Mouse (Mus musculus) limb, embryonic 10.5 days (tissue): Measurements from ENCODE around the gene Golt1b. TPM values are rescaled to one million over a fixed set of nuclear protein-coding genes. Genes with fewer than 3 reads are reported as not detected.
A peak's percentile ranks its signal among the peaks of the same experiment; 100 is the strongest.

ENCODE experiments used
- DNase-seq: peaks from one replicate; pipeline ENCODE4 v3.0.0-alpha.2; 2017; ENCODE audit warnings: low spot score
- H3K27ac ChIP-seq: fragments of 300-500 bp; sonication (generic); 2 replicates; pipeline ENCODE4 v1.5.1; 2016; ENCODE audit warnings: mild to moderate bottlenecking
- H3K27me3 ChIP-seq: fragments of 300-500 bp; sonication (generic); 2 replicates; pipeline ENCODE4 v1.6.1; 2016; ENCODE audit warnings: low read depth, mild to moderate bottlenecking; ENCODE audit not compliant: poor library complexity, severe bottlenecking
- H3K36me3 ChIP-seq: fragments of 300-500 bp; sonication (generic); 2 replicates; pipeline ENCODE4 v1.6.1; 2016; ENCODE audit warnings: mild to moderate bottlenecking, moderate library complexity
- H3K4me1 ChIP-seq: fragments of 300-500 bp; sonication (generic); 2 replicates; pipeline ENCODE4 v1.6.1; 2016
- H3K4me3 ChIP-seq: fragments of 300-500 bp; sonication (generic); 2 replicates; pipeline ENCODE4 v1.5.1; 2016; ENCODE audit warnings: mild to moderate bottlenecking, moderate library complexity
- H3K9me3 ChIP-seq: fragments of 300-500 bp; sonication (generic); replicated peaks from 2 replicates; pipeline ENCODE4 v1.6.1; 2016; ENCODE audit warnings: mild to moderate bottlenecking
- WGBS: fragments of 180-500 bp; shearing (Covaris S2); methylation state at CpG from one replicate; pipeline ENCODE4 v1.1.7; 2016; 5-methylcytosine and 5-hydroxymethylcytosine counted together
- polyA plus RNA-seq: library from polyadenylated mRNA; unstranded; fragments of >200 nt; fragmentation: Nextera tagmentation; extraction: Ambion mirVana; gene quantifications from 2 replicates; pipeline ENCODE4 v1.2.1, GENCODE M21; 2016

Gene Golt1b
- polyA plus RNA-seq, 1 experiment from 2014 or later = 125 TPM

DNA sequence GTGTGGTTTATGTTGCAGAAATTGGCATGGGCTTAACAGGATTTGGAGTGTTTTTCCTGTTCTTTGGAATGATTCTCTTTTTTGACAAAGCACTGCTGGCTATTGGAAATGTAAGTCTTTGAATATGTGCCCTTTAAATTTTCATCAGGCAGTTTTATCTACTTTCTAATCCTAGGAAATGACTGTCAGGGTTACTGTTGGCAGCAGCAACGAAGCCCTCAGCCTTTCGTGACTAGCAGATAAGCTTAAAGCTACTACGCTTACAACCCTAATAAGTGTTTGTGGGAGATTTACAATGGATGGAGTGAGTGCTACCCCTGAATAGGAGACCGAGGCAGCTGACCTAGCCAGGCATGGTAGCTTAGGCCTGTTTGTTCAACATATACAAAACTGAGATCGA is 5.3 kb downstream of the Golt1b start:
- no peaks in the 10 kb centered on the region for H3K27me3 ChIP-seq
- H3K4me1 ChIP-seq = peaks cover 8% of the 10 kb centered on the region
- H3K9me3 ChIP-seq = no peaks in the 10 kb centered on the region
- WGBS = 84% methylated on average over 5 of the region's 5 CpGs
- no peak overlapping the region for H3K27ac ChIP-seq
- no peak for DNase-seq
- peaks cover 57% of the 10 kb centered on the region for H3K36me3 ChIP-seq
- H3K4me3 ChIP-seq = no peak overlapping the region

DNA sequence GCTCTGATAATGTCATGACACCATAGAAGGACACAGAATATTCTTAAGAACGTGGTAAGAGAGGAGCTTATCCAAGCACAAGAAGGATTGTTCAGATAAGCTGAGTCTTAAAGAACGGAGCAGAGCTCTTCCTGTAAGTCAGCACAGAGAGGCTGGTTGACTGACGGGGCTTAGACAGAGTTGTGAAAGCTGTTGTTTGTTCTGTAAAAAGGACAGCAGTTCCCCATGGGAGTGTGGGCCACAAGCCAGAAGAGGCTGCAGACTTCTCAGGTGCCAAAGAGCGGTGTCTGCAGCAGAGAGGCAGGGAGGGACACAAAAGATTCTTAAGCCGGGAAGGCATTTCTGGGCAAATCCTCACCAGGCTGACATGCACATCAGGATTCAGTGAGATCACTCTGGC is 7.6 kb downstream of the Golt1b start:
- Histone ChIP-seq H3K36me3 (peaks cover 59% of the 10 kb centered on the region), H3K4me1 (no peaks in the 10 kb centered on the region), H3K9me3 (no peaks in the 10 kb centered on the region), H3K4me3 (no peak overlapping the region), H3K27ac (no peak overlapping the region), H3K27me3 (no peaks in the 10 kb centered on the region)
- DNase-seq = no peak
- 91% methylated on average over 5 of the region's 5 CpGs for WGBS

DNA sequence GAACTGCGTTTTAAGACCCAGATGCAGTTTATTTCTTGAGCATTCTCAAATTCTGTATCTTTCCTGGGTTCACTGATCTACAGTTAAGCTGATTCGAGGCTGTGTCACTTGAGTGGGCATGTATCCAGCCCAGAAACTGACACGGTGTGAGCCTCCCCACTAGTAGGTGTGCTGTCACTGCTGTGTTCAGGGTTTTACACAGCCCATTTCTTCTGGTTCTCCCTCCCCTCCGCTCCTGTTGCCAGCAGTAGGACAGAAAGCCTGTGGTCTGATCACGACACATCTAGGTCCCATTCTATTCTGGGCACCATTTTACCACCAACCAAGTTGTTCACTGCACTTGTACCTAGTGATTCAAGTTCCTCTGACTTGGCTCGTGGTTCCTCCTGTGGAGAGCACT is 8.7 kb downstream of the Golt1b start:
- no peaks in the 10 kb centered on the region for H3K27me3 ChIP-seq
- no peak overlapping the region for H3K27ac ChIP-seq
- DNase-seq = no peak
- H3K9me3 ChIP-seq = no peaks in the 10 kb centered on the region
- WGBS = 93% methylated on average over 6 of the region's 6 CpGs
- no peak overlapping the region for H3K4me3 ChIP-seq
- peaks cover 58% of the 10 kb centered on the region for H3K36me3 ChIP-seq
- H3K4me1 ChIP-seq = no peaks in the 10 kb centered on the region

DNA sequence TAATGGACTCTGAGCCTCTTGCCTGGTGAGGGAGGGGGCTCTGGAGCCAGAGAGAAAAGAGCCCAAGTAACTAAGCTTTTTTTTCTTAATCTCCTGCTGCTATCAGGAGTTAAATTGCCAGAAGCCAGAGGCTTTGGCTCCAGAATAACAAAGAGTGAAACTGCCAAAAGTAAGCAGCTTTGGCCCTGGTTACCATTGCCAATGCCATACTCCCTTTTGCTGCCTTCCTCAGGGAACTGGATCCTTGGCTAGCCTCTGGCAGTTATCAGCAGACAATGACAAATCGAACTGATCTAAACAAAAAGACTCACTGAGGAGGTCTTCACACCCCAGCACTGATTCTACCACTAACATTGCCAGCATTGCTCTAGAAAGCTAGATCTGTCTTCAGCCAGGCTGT is 24.1 kb downstream of the Golt1b start:
- WGBS = 34% methylated on average over 1 of the region's 1 CpGs
- peaks cover 46% of the 10 kb centered on the region for H3K27me3 ChIP-seq

DNA sequence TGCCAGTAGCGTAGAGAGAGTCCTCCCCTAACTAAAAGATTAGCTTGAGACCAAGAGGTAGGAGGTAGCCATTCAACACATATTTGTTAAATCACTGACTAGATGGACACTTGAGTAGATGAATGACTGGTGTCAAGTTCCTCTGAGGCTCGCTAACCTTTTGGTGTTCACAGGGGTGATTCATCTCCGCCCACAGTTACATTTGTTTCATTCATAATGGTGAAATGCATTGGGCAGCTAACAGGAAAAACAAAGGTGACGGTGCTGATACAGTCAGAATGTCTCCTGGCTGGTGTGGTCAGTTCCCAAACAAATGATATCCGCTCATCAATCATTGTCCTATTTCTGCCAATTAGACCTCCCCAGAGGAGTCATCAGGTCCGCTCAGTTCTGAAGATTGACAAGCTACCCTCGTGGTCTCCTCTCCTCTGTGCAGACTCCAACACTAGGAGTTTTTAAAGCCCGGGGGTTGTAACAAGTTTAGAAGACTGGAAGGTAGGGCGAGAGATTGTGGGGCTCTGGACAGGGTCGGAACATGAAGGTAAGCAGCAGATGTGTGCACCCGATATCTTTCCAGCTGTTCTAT is 26.0 kb downstream of the Golt1b start, which contains the start of gene Spx:
Gene Spx (plus strand): TSS at position 536 of the 586 bp plus-strand sequence.
- DNase-seq = no peak
- H3K4me1 ChIP-seq = peaks cover 12% of the 10 kb centered on the region
- H3K27me3 ChIP-seq = peaks cover 50% of the 10 kb centered on the region
- no peak within 1 kb of the TSS for H3K27ac ChIP-seq
- peak within 1 kb of the TSS; percentile 50; the same call in 1 of the 2 replicates for H3K4me3 ChIP-seq
- 57% methylated on average over 11 of the region's 11 CpGs for WGBS
- H3K9me3 ChIP-seq = no peaks in the 10 kb centered on the region
- H3K36me3 ChIP-seq = no peaks in the 10 kb centered on the region

More for the DNA sequence above, 24.1 kb downstream of the Golt1b start:
- no peak overlapping the region for H3K27ac ChIP-seq
- H3K4me1 ChIP-seq = peaks cover 12% of the 10 kb centered on the region
- no peak overlapping the region for H3K4me3 ChIP-seq
- no peaks in the 10 kb centered on the region for H3K9me3 ChIP-seq
- H3K36me3 ChIP-seq = no peaks in the 10 kb centered on the region
- DNase-seq = no peak

DNA sequence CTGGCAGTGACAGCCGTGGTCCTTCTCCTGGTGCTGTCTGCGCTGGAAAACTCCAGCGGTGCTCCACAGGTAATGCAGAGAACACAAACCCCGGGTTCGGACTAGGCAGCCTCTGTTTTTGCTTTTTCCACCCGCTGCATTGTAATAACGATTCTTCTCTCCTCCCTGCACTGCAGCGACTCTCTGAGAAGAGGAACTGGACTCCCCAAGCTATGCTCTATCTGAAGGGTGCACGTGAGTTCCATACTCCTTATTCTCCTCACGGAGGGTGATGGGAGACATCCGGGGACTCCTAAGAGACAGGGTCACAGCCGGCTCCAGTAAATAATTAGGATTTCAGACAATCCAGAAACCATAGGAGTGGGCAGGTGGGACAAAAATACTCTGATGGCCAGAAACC is 26.8 kb downstream of the Golt1b start:
- peaks cover 12% of the 10 kb centered on the region for H3K4me1 ChIP-seq
- H3K27me3 ChIP-seq = peaks cover 50% of the 10 kb centered on the region
- no peaks in the 10 kb centered on the region for H3K9me3 ChIP-seq
- DNase-seq = no peak
- 9% methylated on average over 12 of the region's 12 CpGs for WGBS
- H3K27ac ChIP-seq = no peak overlapping the region
- no peaks in the 10 kb centered on the region for H3K36me3 ChIP-seq
- no peak overlapping the region for H3K4me3 ChIP-seq

DNA sequence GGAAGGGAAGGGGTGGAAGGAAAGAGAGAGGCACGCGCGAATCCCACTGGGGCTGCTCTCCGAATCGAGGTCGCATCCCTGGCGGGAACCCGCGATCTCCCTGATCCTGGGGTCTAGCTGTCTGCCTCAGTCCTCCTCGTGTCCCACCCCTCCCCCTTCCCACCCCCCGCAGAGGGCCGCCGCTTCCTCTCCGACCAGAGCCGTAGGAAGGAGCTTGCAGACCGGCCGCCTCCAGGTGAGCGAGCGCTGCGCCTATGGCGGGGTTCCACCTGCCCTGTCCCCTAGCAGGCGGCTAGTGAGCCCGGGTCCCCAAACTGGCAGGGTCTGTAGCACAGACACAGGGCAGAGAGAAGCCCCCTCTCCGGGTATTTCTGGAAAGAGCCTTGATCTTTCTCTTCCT is 27.6 kb downstream of the Golt1b start:
- Histone ChIP-seq H3K27ac (no peak overlapping the region), H3K27me3 (peaks cover 50% of the 10 kb centered on the region), H3K4me1 (peaks cover 12% of the 10 kb centered on the region), H3K4me3 (peak overlapping the region; percentile 50), H3K36me3 (no peaks in the 10 kb centered on the region), H3K9me3 (no peaks in the 10 kb centered on the region)
- 1% methylated on average over 24 of the region's 24 CpGs for WGBS
- peak; percentile 47 for DNase-seq

DNA sequence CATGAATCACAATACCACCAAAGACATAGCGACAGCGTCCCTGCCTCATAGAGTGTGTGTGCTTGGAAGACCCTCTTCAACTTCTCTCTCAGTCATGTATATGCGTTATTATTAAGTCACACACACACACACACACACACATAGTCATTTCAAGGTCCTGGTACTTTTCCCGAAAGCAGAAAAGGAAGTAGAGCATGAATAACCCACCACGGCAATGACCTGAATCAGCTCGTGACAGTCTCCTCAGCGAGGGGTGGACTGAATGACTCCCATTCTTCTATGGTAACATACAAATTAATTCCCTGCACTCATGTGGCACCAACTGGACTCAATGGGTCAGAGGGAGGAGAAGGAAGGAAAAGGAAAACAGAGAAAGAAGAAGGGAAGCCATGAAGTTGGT is 38.0 kb downstream of the Golt1b start:
- no peaks in the 10 kb centered on the region for H3K9me3 ChIP-seq
- 87% methylated on average over 7 of the region's 7 CpGs for WGBS
- no peak overlapping the region for H3K27ac ChIP-seq
- DNase-seq = no peak
- H3K27me3 ChIP-seq = no peaks in the 10 kb centered on the region
- H3K36me3 ChIP-seq = no peaks in the 10 kb centered on the region
- H3K4me1 ChIP-seq = no peaks in the 10 kb centered on the region
- H3K4me3 ChIP-seq = no peak overlapping the region

DNA sequence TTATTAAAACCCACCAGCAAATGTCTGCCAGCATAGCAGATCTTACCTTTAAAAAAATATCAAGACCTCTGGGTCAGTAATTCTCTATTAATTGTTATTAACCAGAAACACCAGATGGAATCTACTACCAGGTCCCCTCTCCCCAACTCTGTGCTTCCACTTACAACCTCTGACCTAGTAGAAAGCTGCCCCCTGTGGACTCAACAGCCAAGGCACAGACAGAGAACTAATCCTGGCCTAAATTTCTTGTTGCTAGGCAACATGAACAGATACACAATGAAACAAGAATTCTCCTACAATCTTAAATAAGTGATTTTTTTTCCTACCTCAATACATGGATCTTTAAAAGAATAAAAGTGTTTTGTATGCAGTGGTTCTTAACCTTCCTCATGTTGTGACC is 42.1 kb downstream of the Golt1b start:
- H3K4me3 ChIP-seq = no peak overlapping the region
- no peak for DNase-seq
- no peaks in the 10 kb centered on the region for H3K4me1 ChIP-seq
- no peaks in the 10 kb centered on the region for H3K9me3 ChIP-seq
- H3K36me3 ChIP-seq = no peaks in the 10 kb centered on the region
- H3K27ac ChIP-seq = no peak overlapping the region
- no peaks in the 10 kb centered on the region for H3K27me3 ChIP-seq

DNA sequence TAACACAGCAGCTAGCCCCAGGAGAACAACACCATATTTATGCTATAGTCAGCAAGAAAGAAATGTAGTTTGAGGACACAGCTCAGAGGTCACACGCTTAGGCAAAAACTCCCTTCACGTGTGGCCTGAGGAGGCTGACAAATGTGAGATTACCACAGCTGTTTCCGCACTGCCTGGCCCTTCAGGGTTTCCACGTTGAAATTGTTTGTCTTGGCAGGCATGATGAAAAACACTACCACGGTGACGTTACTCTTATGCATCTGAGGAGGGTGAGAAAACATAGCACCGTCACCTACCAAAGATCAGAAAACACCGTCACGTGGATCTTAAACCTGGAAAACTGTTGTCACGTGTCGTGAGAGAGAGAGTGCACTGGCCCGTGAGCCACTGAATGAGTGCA is 64.4 kb downstream of the Golt1b start:
- no peaks in the 10 kb centered on the region for H3K9me3 ChIP-seq
- 87% methylated on average over 12 of the region's 12 CpGs for WGBS
- H3K27ac ChIP-seq = no peak overlapping the region
- no peak for DNase-seq
- no peaks in the 10 kb centered on the region for H3K36me3 ChIP-seq
- no peak overlapping the region for H3K4me3 ChIP-seq
- no peaks in the 10 kb centered on the region for H3K27me3 ChIP-seq
- H3K4me1 ChIP-seq = no peaks in the 10 kb centered on the region

DNA sequence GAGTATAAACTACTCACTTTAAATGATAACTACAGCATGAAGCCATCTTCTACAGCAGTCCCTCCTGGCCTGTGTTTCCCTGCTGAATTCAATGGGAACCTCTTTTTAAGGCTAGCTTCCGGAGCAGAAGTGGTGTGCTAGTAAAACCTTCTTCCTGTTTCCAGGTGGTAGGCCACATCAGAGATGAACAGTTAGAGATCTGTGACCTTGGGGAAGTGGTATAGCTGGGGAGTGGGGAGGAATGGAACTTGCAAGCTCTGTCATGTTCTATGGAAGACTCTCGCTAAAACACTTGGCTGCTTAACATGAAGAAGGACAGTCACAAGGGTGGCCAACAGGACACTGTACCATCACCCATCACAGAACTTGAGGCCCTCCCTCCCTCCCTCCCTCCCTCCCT is 66.3 kb downstream of the Golt1b start:
- WGBS = 81% methylated on average over 2 of the region's 2 CpGs
- no peak for DNase-seq
- H3K27me3 ChIP-seq = no peaks in the 10 kb centered on the region

More for the DNA sequence above, 66.3 kb downstream of the Golt1b start:
- Histone ChIP-seq H3K4me1 (no peaks in the 10 kb centered on the region), H3K27ac (no peak overlapping the region), H3K36me3 (no peaks in the 10 kb centered on the region), H3K4me3 (no peak overlapping the region), H3K9me3 (no peaks in the 10 kb centered on the region)

Other genes with a start within 250 kb of the Golt1b start
- not detected in 2 replicates for gene Slco1a6, start 178.7 kb upstream of the Golt1b start, polyA plus RNA-seq
- gene Iapp, start 88.8 kb upstream of the Golt1b start, polyA plus RNA-seq = not detected in 2 replicates
- 0.06 TPM in 1 of 2 replicates, not detected in the other for gene Slco1a5, start 64.2 kb upstream of the Golt1b start, polyA plus RNA-seq
- 13.5 and 17.0 TPM in 2 replicates for gene Pyroxd1, start 41.6 kb upstream of the Golt1b start, polyA plus RNA-seq
- gene Recql, start 134 bp upstream of the Golt1b start, polyA plus RNA-seq = 30.0 and 31.5 TPM in 2 replicates
- 0.54 and 0.78 TPM in 2 replicates for gene Spx, start 26.2 kb downstream of the Golt1b start, polyA plus RNA-seq
- gene Gys2, start 85.9 kb downstream of the Golt1b start, polyA plus RNA-seq = not detected in 2 replicates
- gene Ldhb, start 120.7 kb downstream of the Golt1b start, polyA plus RNA-seq = 408 and 535 TPM in 2 replicates
- 0.09 and 0.16 TPM in 2 replicates for gene Kcnj8, start 184.4 kb downstream of the Golt1b start, polyA plus RNA-seq